Mouse (Mus musculus) cerebellum, adult 2 months (tissue): ENCODE data around the gene Rpl6.

ENCODE experiments used
- CTCF ChIP-seq: fragments of 200-500 bp; IDR thresholded peaks from 2 replicates; pipeline ENCODE4 v1.5.1; 2011; ENCODE audit warnings: low read depth, mild to moderate bottlenecking, control low read depth, low read length, moderate library complexity, borderline replicate concordance; ENCODE audit not compliant: insufficient read depth
- POLR2A ChIP-seq: fragments of 200-500 bp; IDR thresholded peaks from 2 replicates; pipeline ENCODE4 v1.6.1; 2011; ENCODE audit warnings: low read length, control low read depth, borderline replicate concordance; ENCODE audit not compliant: insufficient read depth

- TF ChIP-seq CTCF (no peak), POLR2A (no peak)
Measured at GRCm38 (mm10) chr5:121188265-121188664, 16.0 kb upstream of the Rpl6 start.
